Mouse (Mus musculus) forebrain, embryonic 16.5 days (tissue): ENCODE results near the gene Rxrb. TPM values are rescaled to one million over a fixed set of nuclear protein-coding genes. Genes with fewer than 3 reads are reported as not detected.

Source experiments
- ATAC-seq: fragments of 200-750 bp; cut with Nextera tagmentation; 2 replicates; pipeline ENCODE4 v1.8.0; 2017; ENCODE audit warnings: mild to moderate bottlenecking, moderate library complexity
- H3K27ac ChIP-seq: fragments of 300-500 bp; sonication (generic); 2 replicates; pipeline ENCODE4 v1.5.1; 2014; ENCODE audit warnings: low read length, control low read depth
- H3K27me3 ChIP-seq: fragments of 300-500 bp; sonication (generic); replicated peaks from 2 replicates; pipeline ENCODE4 v1.6.1; 2014; ENCODE audit warnings: low read length; ENCODE audit not compliant: control insufficient read depth, insufficient read depth
- H3K36me3 ChIP-seq: fragments of 300-500 bp; sonication (generic); 2 replicates; pipeline ENCODE4 v1.6.1; 2014; ENCODE audit not compliant: control insufficient read depth, insufficient read depth
- H3K4me1 ChIP-seq: fragments of 300-500 bp; sonication (generic); replicated peaks from 2 replicates; pipeline ENCODE4 v1.6.1; 2014; ENCODE audit warnings: low read length; ENCODE audit not compliant: control insufficient read depth, insufficient read depth
- H3K4me2 ChIP-seq: fragments of 300-500 bp; sonication (generic); 2 replicates; pipeline ENCODE4 v1.6.1; 2014; ENCODE audit warnings: mild to moderate bottlenecking, low read length, control low read depth
- H3K4me3 ChIP-seq: fragments of 300-500 bp; sonication (generic); replicated peaks from 2 replicates; pipeline ENCODE4 v1.5.1; 2014; ENCODE audit warnings: mild to moderate bottlenecking, low read length, control low read depth
- H3K9ac ChIP-seq: fragments of 300-500 bp; sonication (generic); replicated peaks from 2 replicates; pipeline ENCODE4 v1.6.1; 2014; ENCODE audit warnings: low read depth, low read length, control low read depth
- H3K9me3 ChIP-seq: fragments of 300-500 bp; sonication (generic); 2 replicates; pipeline ENCODE4 v1.6.1; 2016; ENCODE audit warnings: low read length; ENCODE audit not compliant: control insufficient read depth
- WGBS: fragments of 180-500 bp; shearing (Covaris S2); extraction: QIAGEN DNeasy Blood & Tissue Kit; methylation state at CpG from one replicate; pipeline ENCODE4 v1.1.7; 2014; 5-methylcytosine and 5-hydroxymethylcytosine counted together
- polyA plus RNA-seq: library from polyadenylated mRNA; unstranded; fragments of >200 nt; fragmentation: Nextera tagmentation; extraction: Ambion mirVana; gene quantifications from 2 replicates; pipeline ENCODE4 v1.2.1, GENCODE M21; 2015

Gene Rxrb
- polyA plus RNA-seq, 1 experiment from 2014 or later: 60.2 TPM

GRCm38 (mm10) chr17:34023678-34024077 lies 7.9 kb upstream of the Rxrb start:
- Histone ChIP-seq H3K27me3 (no peaks in the 10 kb centered on the region), H3K36me3 (peaks cover 2% of the 10 kb centered on the region), H3K27ac (peak overlapping the region; percentile 97), H3K4me2 (peak overlapping the region; percentile 87), H3K4me3 (peak overlapping the region; percentile 69), H3K4me1 (peaks cover 42% of the 10 kb centered on the region), H3K9me3 (no peaks in the 10 kb centered on the region), H3K9ac (peak overlapping the region; percentile 79)
- ATAC-seq: no peak
- WGBS: 63% methylated on average over 9 of the region's 9 CpGs

DNA sequence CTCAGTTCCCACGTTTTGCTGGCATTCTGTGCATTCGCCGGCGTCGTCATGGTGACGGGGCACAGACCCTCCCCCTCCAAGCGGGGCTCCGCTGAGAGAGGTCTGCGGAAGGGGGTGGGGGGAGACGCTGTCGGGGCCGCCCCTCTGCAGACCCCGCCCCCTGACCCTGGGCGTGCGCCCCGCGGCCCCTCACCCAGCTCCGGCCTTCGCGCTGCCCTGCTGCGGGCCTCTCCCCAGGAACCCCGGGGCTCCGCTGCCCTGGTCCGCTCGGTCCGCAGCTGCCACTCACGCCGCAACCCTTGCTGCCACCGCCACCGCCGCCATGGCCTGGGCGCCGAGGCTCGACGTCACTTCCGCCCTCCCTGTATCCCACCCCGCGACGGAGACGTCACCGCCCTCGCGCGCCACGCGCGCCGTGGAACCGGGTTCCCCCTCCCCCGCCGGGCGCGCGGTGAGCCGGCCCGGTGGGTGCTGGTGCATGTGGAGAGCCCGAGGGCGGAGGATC lies 7.2 kb upstream of the Rxrb start, which contains the start of gene Ring1:
Gene Ring1, minus strand, starts transcription at position 364 of the 505 bp plus-strand sequence.
- Histone ChIP-seq H3K36me3 (peaks cover 7% of the 10 kb centered on the region), H3K9ac (peak within 1 kb of the TSS; percentile 79), H3K4me3 (peak within 1 kb of the TSS; percentile 69), H3K4me2 (peak within 1 kb of the TSS; percentile 87), H3K27me3 (no peaks in the 10 kb centered on the region), H3K4me1 (peaks cover 46% of the 10 kb centered on the region), H3K9me3 (no peaks in the 10 kb centered on the region), H3K27ac (peak within 1 kb of the TSS; percentile 97)
- peak; percentile 80 for ATAC-seq
- under 1% methylated on average over 41 of the region's 58 CpGs for WGBS

- H3K4me1 ChIP-seq: peaks cover 52% of the 10 kb centered on the region
- H3K9ac ChIP-seq: peak overlapping the region; percentile 79
- H3K9me3 ChIP-seq: no peaks in the 10 kb centered on the region
- under 1% methylated on average over 55 of the region's 57 CpGs for WGBS
- peak overlapping the region; percentile 97 for H3K27ac ChIP-seq
- no peaks in the 10 kb centered on the region for H3K27me3 ChIP-seq
- peak overlapping the region; percentile 87 for H3K4me2 ChIP-seq
- peaks cover 8% of the 10 kb centered on the region for H3K36me3 ChIP-seq
- peak overlapping the region; percentile 69 for H3K4me3 ChIP-seq
- ATAC-seq: no peak; the same call in 1 of the 2 replicates
Measured at GRCm38 (mm10) chr17:34024861-34025755, 6.5 kb upstream of the Rxrb start.

- peaks cover 8% of the 10 kb centered on the region for H3K36me3 ChIP-seq
- H3K9me3 ChIP-seq: no peaks in the 10 kb centered on the region
- peaks cover 59% of the 10 kb centered on the region for H3K4me1 ChIP-seq
- ATAC-seq: peak; percentile 12
- peak overlapping the region; percentile 69 for H3K4me3 ChIP-seq
- H3K27me3 ChIP-seq: no peaks in the 10 kb centered on the region
- H3K4me2 ChIP-seq: peak overlapping the region; percentile 87
- 5% methylated on average over 7 of the region's 7 CpGs for WGBS
- H3K27ac ChIP-seq: peak overlapping the region; percentile 97
- peak overlapping the region; percentile 79 for H3K9ac ChIP-seq
Measured at GRCm38 (mm10) chr17:34025756-34026151, 5.9 kb upstream of the Rxrb start.

DNA sequence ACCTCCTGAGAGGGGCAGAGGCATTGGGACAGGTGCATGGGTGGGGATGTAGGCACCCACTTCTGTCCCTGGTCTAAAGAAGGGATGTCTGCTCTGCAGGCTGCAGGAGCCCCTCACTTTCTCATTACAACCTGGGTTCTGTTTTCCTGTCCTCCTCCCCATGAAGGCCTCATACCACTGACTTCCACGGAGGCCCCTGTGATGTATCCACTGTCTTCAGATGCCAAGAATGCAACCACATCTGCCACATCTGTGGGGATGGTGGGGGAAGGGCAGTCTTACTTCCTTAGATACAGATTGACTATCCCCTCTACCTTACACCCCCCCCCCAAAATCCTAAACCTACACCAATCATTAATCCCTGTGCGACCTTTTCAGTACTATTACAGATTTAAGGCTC lies 5.4 kb upstream of the Rxrb start:
- peaks cover 61% of the 10 kb centered on the region for H3K4me1 ChIP-seq
- WGBS: 8% methylated on average over 2 of the region's 2 CpGs
- H3K9ac ChIP-seq: no peak overlapping the region
- no peaks in the 10 kb centered on the region for H3K9me3 ChIP-seq
- peak overlapping the region; percentile 87 for H3K4me2 ChIP-seq
- no peaks in the 10 kb centered on the region for H3K27me3 ChIP-seq
- peaks cover 8% of the 10 kb centered on the region for H3K36me3 ChIP-seq
- H3K27ac ChIP-seq: peak overlapping the region; percentile 97
- no peak overlapping the region for H3K4me3 ChIP-seq
- no peak for ATAC-seq

DNA sequence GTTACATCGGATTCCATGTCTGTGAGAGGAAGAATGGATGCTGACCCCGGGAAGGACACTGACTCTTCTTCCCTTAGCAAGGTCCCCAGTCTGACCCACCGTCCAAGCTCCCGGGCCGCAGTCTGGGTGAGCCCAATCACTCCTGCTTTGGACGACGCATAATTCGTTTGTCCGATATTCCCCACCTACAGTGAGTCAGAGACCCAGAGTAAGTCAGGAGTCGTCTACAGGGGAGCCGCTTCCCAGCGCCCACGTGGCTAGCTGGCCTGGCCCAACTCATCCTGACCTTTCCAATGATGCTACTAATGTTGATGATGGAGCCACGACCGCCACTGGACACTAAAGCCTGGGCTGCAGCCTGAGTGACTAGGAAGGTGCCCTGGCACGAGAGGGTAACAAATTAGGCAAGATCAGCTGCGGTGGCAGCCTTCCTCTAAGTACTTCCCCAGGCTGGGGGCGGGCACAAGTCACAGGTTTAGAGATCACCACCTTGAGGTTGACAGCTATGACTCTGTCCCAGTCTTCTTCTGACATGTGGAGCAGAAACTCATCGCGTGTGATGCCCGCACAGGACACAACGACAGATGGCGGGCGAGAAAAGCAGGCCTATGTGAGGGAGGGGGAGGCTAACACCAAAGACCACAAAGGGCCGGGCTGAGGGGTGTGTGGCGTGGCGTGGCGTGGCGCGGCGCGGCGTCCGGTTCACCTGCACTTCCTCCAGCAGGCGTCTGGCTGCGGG lies 4.5 kb upstream of the Rxrb start:
- peaks cover 61% of the 10 kb centered on the region for H3K4me1 ChIP-seq
- H3K4me2 ChIP-seq: peak overlapping the region; percentile 87
- WGBS: 2% methylated on average over 31 of the region's 36 CpGs
- ATAC-seq: no peak
- H3K9ac ChIP-seq: peak overlapping the region; percentile 73
- H3K27ac ChIP-seq: peak overlapping the region; percentile 70
- no peaks in the 10 kb centered on the region for H3K27me3 ChIP-seq
- H3K4me3 ChIP-seq: peak overlapping the region; percentile 68
- H3K36me3 ChIP-seq: peaks cover 6% of the 10 kb centered on the region
- no peaks in the 10 kb centered on the region for H3K9me3 ChIP-seq

GRCm38 (mm10) chr17:34027656-34028223 lies 3.9 kb upstream of the Rxrb start, which contains the start of gene H2-Ke6:
Gene H2-Ke6 (minus strand): TSS chr17:34028060.
- WGBS: 0% methylated on average over 47 of the region's 49 CpGs
- H3K4me2 ChIP-seq: peak within 1 kb of the TSS; percentile 87
- peak within 1 kb of the TSS; percentile 68 for H3K4me3 ChIP-seq
- H3K36me3 ChIP-seq: peaks cover 6% of the 10 kb centered on the region
- peaks cover 66% of the 10 kb centered on the region for H3K4me1 ChIP-seq
- H3K27me3 ChIP-seq: no peaks in the 10 kb centered on the region
- ATAC-seq: peak; percentile 74
- H3K9me3 ChIP-seq: no peaks in the 10 kb centered on the region
- peak within 1 kb of the TSS; percentile 73 for H3K9ac ChIP-seq
- peak within 1 kb of the TSS; percentile 70 for H3K27ac ChIP-seq

- H3K9me3 ChIP-seq: no peaks in the 10 kb centered on the region
- H3K4me2 ChIP-seq: peak overlapping the region; percentile 87
- H3K4me3 ChIP-seq: no peak overlapping the region
- H3K27ac ChIP-seq: peak overlapping the region; percentile 39
- no peak for ATAC-seq
- H3K4me1 ChIP-seq: peaks cover 68% of the 10 kb centered on the region
- H3K36me3 ChIP-seq: peaks cover 6% of the 10 kb centered on the region
- no peak overlapping the region for H3K9ac ChIP-seq
- WGBS: 39% methylated on average over 17 of the region's 17 CpGs
- no peaks in the 10 kb centered on the region for H3K27me3 ChIP-seq
Measured at GRCm38 (mm10) chr17:34028501-34029149, 3.0 kb upstream of the Rxrb start.
